Mouse (Mus musculus): ENCODE measurements around the gene Wwc2.

DNA sequence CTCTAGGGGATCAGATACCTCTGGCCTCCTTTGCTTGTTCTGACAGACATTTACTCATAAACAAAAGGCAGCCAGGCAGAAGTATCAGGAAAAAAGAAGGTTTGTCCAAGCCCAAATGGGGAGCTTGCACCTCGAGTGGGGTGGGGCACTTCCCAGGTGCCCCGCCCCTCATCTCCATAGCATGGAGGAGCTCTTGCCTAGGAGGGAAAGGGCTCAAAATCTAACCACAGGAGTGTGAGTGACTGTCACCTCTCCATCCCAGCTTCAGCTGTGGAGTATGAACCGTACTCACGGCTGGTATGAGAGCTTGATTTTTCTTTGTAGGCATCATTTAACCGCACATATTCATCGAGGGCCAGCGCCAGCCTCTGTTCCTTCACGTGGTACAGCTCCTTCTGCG is 90.4 kb downstream of the Wwc2 start:
- TF ChIP-seq POLR2A (IDR thresholded peaks at IDR 0.05; ENCODE audit: insufficient read length, low read depth) = no peak
- no peak for TF ChIP-seq TCF12 (IDR thresholded peaks at IDR 0.05; ENCODE audit: insufficient read depth, poor library complexity, severe bottlenecking)
- no peak for TF ChIP-seq MYOG (IDR thresholded peaks at IDR 0.05; ENCODE audit: control insufficient read depth in 1 of 3, insufficient read depth in 1 of 3, insufficient read length in 2 of 3, low read depth in 2 of 3)
- no peak for TF ChIP-seq POLR2AphosphoS2 (IDR thresholded peaks at IDR 0.05; ENCODE audit: insufficient read length, low read depth)
- no peak for TF ChIP-seq E2F4 (IDR thresholded peaks at IDR 0.05; ENCODE audit: insufficient read depth)

Measured in myocyte (in vitro differentiated cells).